Mouse (Mus musculus) embryonic facial prominence, embryonic 15.5 days (tissue): ENCODE measurements at regions not wholly inside any gene's neighbourhood (a gene's known extent, or its start where the extent isn't known, plus 50 kb on each side); places are given as distances from the start of the nearest gene placed in this dataset.

ENCODE experiments used
- ATAC-seq: fragments of 200-750 bp; cut with Nextera tagmentation; 2 replicates; pipeline ENCODE4 v1.8.0; 2017; ENCODE audit warnings: low read depth, moderate TSS enrichment; ENCODE audit not compliant: insufficient number of reproducible peaks, low FRiP score, low TSS enrichment
- H3K27ac ChIP-seq: fragments of 300-500 bp; sonication (generic); replicated peaks from 2 replicates; pipeline ENCODE4 v1.5.1; 2015; ENCODE audit warnings: mild to moderate bottlenecking, inconsistent platforms
- H3K27me3 ChIP-seq: fragments of 300-500 bp; sonication (generic); 2 replicates; pipeline ENCODE4 v1.6.1; 2015; ENCODE audit warnings: inconsistent platforms
- H3K36me3 ChIP-seq: fragments of 300-500 bp; sonication (generic); 2 replicates; pipeline ENCODE4 v1.6.1; 2015; ENCODE audit warnings: mild to moderate bottlenecking, inconsistent platforms
- H3K4me1 ChIP-seq: fragments of 300-500 bp; sonication (generic); 2 replicates; pipeline ENCODE4 v1.6.1; 2015; ENCODE audit warnings: inconsistent platforms
- H3K4me2 ChIP-seq: fragments of 300-500 bp; sonication (generic); replicated peaks from 2 replicates; pipeline ENCODE4 v1.6.1; 2015; ENCODE audit warnings: mild to moderate bottlenecking, inconsistent platforms
- H3K4me3 ChIP-seq: fragments of 300-500 bp; sonication (generic); replicated peaks from 2 replicates; pipeline ENCODE4 v1.5.1; 2015; ENCODE audit warnings: mild to moderate bottlenecking, inconsistent platforms
- H3K9ac ChIP-seq: fragments of 300-500 bp; sonication (generic); 2 replicates; pipeline ENCODE4 v1.6.1; 2015; ENCODE audit warnings: inconsistent platforms
- H3K9me3 ChIP-seq: fragments of 300-500 bp; sonication (generic); replicated peaks from 2 replicates; pipeline ENCODE4 v1.6.1; 2016; ENCODE audit warnings: inconsistent platforms
- WGBS: fragments of 180-500 bp; shearing (Covaris S2); methylation state at CpG from one replicate; pipeline ENCODE4 v1.1.7; 2015; 5-methylcytosine and 5-hydroxymethylcytosine counted together

DNA sequence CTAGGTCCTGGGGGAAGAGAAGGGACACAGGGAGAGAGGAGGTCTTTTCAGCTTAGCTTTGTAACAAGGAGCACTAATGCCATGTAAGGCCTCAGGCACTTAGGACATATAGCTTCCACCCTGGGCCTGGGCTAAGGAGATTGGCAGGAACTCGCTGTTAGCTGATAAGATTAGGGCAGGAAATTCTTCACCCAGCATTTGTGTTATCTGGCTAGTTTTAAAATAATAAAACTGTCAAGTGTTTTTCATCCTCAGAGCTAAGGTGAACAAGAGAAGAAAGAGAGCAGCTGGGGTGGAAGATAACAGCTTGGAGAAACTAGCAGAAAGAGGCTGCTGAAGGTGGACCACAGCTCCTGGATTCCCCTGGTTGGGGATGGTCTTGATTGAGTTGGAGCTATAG lies 111.0 kb upstream of the Slco6d1 start:
- ATAC-seq = no peak
- no peak overlapping the region for H3K27ac ChIP-seq
- H3K27me3 ChIP-seq = no peaks in the 10 kb centered on the region
- WGBS = 72% methylated on average over 1 of the region's 1 CpGs
- H3K9me3 ChIP-seq = no peaks in the 10 kb centered on the region
- no peaks in the 10 kb centered on the region for H3K36me3 ChIP-seq
- no peak overlapping the region for H3K4me2 ChIP-seq
- no peak overlapping the region for H3K9ac ChIP-seq
- H3K4me1 ChIP-seq = no peaks in the 10 kb centered on the region
- H3K4me3 ChIP-seq = no peak overlapping the region

DNA sequence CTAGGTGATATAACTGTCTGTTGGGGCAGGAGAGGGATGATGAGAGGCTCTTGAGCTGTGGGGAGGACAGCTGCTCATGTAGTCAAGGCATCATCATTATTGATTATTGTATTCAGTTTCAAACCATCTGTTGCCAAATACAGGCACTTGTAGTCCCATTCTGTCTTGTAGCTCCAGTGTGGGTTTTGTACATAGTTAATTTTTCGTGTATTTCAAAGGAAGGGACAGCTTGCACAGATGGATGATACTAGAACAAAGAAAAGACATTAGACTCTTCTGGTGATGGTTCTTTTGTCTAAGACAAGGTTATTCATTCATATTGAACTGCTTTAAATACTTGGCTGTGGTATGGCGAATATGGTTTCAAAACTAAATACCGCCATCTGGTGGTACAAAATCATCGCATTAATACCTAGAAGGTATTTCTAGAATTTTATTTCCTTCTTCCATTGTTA lies 70.8 kb upstream of the Slco6d1 start:
- H3K4me1 ChIP-seq = no peaks in the 10 kb centered on the region
- ATAC-seq = no peak

DNA sequence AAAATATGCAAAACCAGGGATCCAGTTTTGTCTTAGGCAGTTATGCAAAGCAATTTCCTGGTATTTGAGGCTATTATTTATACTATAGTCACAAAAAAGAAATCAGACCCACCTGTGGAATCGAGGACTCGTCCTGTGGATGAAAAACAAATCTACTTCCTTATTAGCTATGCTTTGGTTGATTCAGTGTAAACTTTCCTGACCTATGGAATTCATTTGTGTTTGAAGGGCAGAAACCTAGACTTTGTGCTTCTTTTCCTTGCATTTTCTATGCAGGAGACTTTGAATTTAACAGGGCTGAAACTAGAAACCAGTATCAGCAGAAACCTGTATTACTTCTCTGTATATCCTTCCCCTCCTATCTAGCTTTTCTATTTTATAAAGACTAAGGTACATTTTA lies 70.2 kb upstream of the Slco6d1 start:
- H3K27me3 ChIP-seq = no peaks in the 10 kb centered on the region
- H3K4me3 ChIP-seq = no peak overlapping the region
- H3K27ac ChIP-seq = no peak overlapping the region
- H3K9me3 ChIP-seq = no peaks in the 10 kb centered on the region
- H3K4me2 ChIP-seq = no peak overlapping the region
- H3K36me3 ChIP-seq = no peaks in the 10 kb centered on the region
- H3K4me1 ChIP-seq = no peaks in the 10 kb centered on the region
- no peak for ATAC-seq
- WGBS = 40% methylated on average over 2 of the region's 2 CpGs
- H3K9ac ChIP-seq = no peak overlapping the region

More for the DNA sequence above, 70.8 kb upstream of the Slco6d1 start:
- Histone ChIP-seq H3K4me2 (no peak overlapping the region), H3K27me3 (no peaks in the 10 kb centered on the region), H3K9me3 (no peaks in the 10 kb centered on the region), H3K4me3 (no peak overlapping the region), H3K36me3 (no peaks in the 10 kb centered on the region), H3K9ac (no peak overlapping the region), H3K27ac (no peak overlapping the region)
- 27% methylated on average over 4 of the region's 4 CpGs for WGBS

DNA sequence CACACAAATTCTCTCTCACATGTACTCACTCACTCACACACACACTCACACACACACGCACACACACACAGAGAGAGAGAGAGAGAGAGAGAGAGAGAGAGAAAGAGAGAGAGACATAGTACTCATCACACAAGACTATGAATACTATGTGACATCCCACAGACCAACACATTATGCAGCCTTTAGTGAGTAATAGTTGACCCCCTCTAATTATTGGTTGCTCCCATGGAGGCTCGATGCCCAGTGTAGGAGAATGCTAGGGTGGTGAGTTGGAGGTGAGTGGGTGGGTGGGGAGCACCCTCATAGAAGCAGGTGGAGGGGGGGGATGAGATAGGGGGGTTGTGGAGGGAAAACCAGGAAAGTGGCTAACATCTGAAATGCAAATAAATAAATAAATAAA lies 69.4 kb upstream of the Slco6d1 start:
- ATAC-seq = no peak
- no peak overlapping the region for H3K27ac ChIP-seq
- no peak overlapping the region for H3K9ac ChIP-seq
- no peaks in the 10 kb centered on the region for H3K27me3 ChIP-seq
- H3K36me3 ChIP-seq = no peaks in the 10 kb centered on the region
- no peak overlapping the region for H3K4me3 ChIP-seq
- H3K9me3 ChIP-seq = no peaks in the 10 kb centered on the region
- H3K4me1 ChIP-seq = no peaks in the 10 kb centered on the region
- H3K4me2 ChIP-seq = no peak overlapping the region
- 79% methylated on average over 2 of the region's 2 CpGs for WGBS
